Mouse (Mus musculus) cerebellum, adult (tissue): ENCODE results near the gene Col6a2.

Source experiments
- ATAC-seq: cut with Nextera tagmentation; 2 replicates; pipeline ENCODE4 v1.9.2; 2017; ENCODE audit warnings: mild to moderate bottlenecking, moderate library complexity, mixed read lengths; ENCODE audit not compliant: insufficient number of reproducible peaks, low FRiP score, low TSS enrichment

The Col6a2 gene

GRCm38 (mm10) chr10:76551556-76551955, 71.9 kb downstream of the Col6a2 start:
- ATAC-seq, result no peak

GRCm38 (mm10) chr10:76550458-76550857, 73.0 kb downstream of the Col6a2 start:
- no peak for ATAC-seq

- ATAC-seq, result no peak
Measured at GRCm38 (mm10) chr10:76548218-76548617, 75.2 kb downstream of the Col6a2 start.

GRCm38 (mm10) chr10:76546566-76546965, 76.9 kb downstream of the Col6a2 start:
- ATAC-seq, result no peak
